Mouse (Mus musculus) spleen, postnatal 0 days (tissue): ENCODE results near the gene Gm49368. TPM values are rescaled to one million over a fixed set of nuclear protein-coding genes. Genes with fewer than 3 reads are reported as not detected.

Experiments
- polyA plus RNA-seq: library from polyadenylated mRNA; unstranded; fragments of >200 nt; fragmentation: Nextera tagmentation; extraction: Ambion mirVana; gene quantifications from 2 replicates; pipeline ENCODE4 v1.2.1, GENCODE M21; 2015

Gm49368 gene
- polyA plus RNA-seq = 0.92 and 0.96 TPM in 2 replicates

GRCm38 (mm10) chr7:128062456-128062855, at the start of gene Gm49368, which contains the start of gene Itgam:
Gene Gm49368, plus strand, starts transcription at chr7:128062683.
Gene Itgam, plus strand, starts transcription at chr7:128062640.

GRCm38 (mm10) chr7:128128741-128129720, 66.5 kb downstream of the Gm49368 start, which contains the start of gene Itgax:
Gene Itgax, plus strand, starts transcription at chr7:128129547.

GRCm38 (mm10) chr7:128154076-128154475, 91.6 kb downstream of the Gm49368 start, which contains the start of gene Itgad:
Gene Itgad, plus strand, starts transcription at chr7:128154376.

Other genes starting within 250 kb of the Gm49368 start
- 31.5 and 36.4 TPM in 2 replicates for gene Stx4a, start 238.4 kb upstream of the Gm49368 start, polyA plus RNA-seq
- gene Stx1b, start 238.1 kb upstream of the Gm49368 start, polyA plus RNA-seq = 0.32 and 0.75 TPM in 2 replicates
- 5.7 and 5.9 TPM in 2 replicates for gene Zfp646, start 186.5 kb upstream of the Gm49368 start, polyA plus RNA-seq
- 10.2 and 10.5 TPM in 2 replicates for gene Zfp668, start 185.9 kb upstream of the Gm49368 start, polyA plus RNA-seq
- 0.21 and 0.31 TPM in 2 replicates for gene Prss53, start 171.7 kb upstream of the Gm49368 start, polyA plus RNA-seq
- gene Gm21974, start 167.2 kb upstream of the Gm49368 start, polyA plus RNA-seq = not detected in 2 replicates
- gene Vkorc1, start 167.1 kb upstream of the Gm49368 start, polyA plus RNA-seq = 66.3 and 74.3 TPM in 2 replicates
- 70.9 and 73.8 TPM in 2 replicates for gene Bckdk, start 158.6 kb upstream of the Gm49368 start, polyA plus RNA-seq
- 19.3 and 20.4 TPM in 2 replicates for gene Kat8, start 150.2 kb upstream of the Gm49368 start, polyA plus RNA-seq
- gene Prss8, start 132.6 kb upstream of the Gm49368 start, polyA plus RNA-seq = 0.52 and 0.64 TPM in 2 replicates
- 1.9 TPM in 2 replicates for gene Prss36, start 116.0 kb upstream of the Gm49368 start, polyA plus RNA-seq
- gene Fus, start 95.2 kb upstream of the Gm49368 start, polyA plus RNA-seq = 194 and 202 TPM in 2 replicates
- 59.4 and 76.0 TPM in 2 replicates for gene Pycard, start 68.8 kb upstream of the Gm49368 start, polyA plus RNA-seq
- gene Trim72, start 58.7 kb upstream of the Gm49368 start, polyA plus RNA-seq = not detected in 2 replicates
- 18.0 and 24.5 TPM in 2 replicates for gene Itgam, start within 50 bp of the Gm49368 start, polyA plus RNA-seq
- 1.8 and 2.1 TPM in 2 replicates for gene Itgax, start 66.9 kb downstream of the Gm49368 start, polyA plus RNA-seq
- 3.9 and 5.6 TPM in 2 replicates for gene Itgad, start 91.7 kb downstream of the Gm49368 start, polyA plus RNA-seq
- gene Cox6a2, start 143.7 kb downstream of the Gm49368 start, polyA plus RNA-seq = 0.88 and 1.3 TPM in 2 replicates
- gene Armc5, start 174.7 kb downstream of the Gm49368 start, polyA plus RNA-seq = 9.4 and 10.8 TPM in 2 replicates
- 2.2 and 3.9 TPM in 2 replicates for gene 9130023H24Rik, start 175.3 kb downstream of the Gm49368 start, polyA plus RNA-seq
- gene Tgfb1i1, start 184.1 kb downstream of the Gm49368 start, polyA plus RNA-seq = 32.3 and 33.7 TPM in 2 replicates
- gene Slc5a2, start 203.0 kb downstream of the Gm49368 start, polyA plus RNA-seq = 3.0 and 3.6 TPM in 2 replicates
- gene BC017158, start 235.5 kb downstream of the Gm49368 start, polyA plus RNA-seq = 17.1 and 17.8 TPM in 2 replicates